Mouse (Mus musculus): ENCODE results near the gene Gm49366. TPM values are rescaled to one million over a fixed set of nuclear protein-coding genes. Genes with fewer than 3 reads are reported as not detected.
"Not testable (repeated sequence)": the region's sequence is repeated elsewhere in the genome, so short reads cannot be mapped to it uniquely, and the experiment has no call there.

Gm49366 gene
- polyA plus RNA-seq, 1 experiment from 2014 or later, result not detected

DNA sequence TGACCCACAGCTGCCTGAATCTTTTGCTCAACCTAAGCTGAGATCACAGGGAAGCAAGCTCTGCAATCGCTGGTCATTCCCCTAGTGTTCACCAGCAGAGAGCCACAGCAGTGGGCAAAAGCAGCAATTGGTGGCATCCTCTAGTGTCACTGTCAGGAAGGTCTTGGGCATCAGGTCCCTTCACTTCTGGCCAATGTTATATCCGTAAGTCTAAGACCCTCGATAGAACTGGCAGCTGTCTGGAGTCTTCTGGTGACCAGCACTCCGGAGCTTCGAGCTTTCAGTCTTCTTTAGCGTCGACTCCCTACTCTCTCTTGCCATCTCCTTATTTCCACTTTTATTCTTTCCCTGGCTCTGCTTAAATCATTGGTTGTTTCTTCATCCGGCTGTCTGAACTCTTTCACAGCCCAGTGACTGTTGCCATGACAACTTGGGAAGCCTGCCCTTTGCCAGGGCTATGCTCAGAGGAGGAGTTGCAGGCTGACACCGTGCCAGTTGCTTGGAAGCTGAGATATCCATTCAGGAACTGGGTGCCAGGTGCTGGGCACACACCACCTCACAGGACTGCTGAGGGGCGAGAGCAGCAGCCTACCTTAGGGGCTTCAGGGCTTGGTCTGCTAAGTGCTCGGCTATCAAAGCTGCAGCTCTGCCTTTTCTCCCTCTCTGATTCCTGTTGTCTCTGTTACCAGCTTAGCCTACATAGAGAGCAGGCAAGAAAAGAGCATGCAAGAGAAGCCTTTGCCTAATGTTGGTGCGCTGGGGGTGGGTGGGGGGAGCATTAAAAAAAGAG is 27.3 kb upstream of the Gm49366 start:
- H3K36me3 ChIP-seq, result peaks cover 5% of the 10 kb centered on the region; the same call in 1 of the 2 replicates
- ATAC-seq (ENCODE audit: insufficient read depth, low FRiP score, low read depth), result no peak
- H3K4me3 ChIP-seq (replicated peaks), result no peak overlapping the region; the same call in 1 of the 2 replicates
- no peak overlapping the region for H3K9ac ChIP-seq
- H3K27ac ChIP-seq, result no peak overlapping the region
- no peaks in the 10 kb centered on the region for H3K9me3 ChIP-seq
- peak overlapping the region; percentile 20 for H3K4me2 ChIP-seq
- 54% methylated on average over 12 of the region's 12 CpGs for WGBS
- H3K4me1 ChIP-seq, result peaks cover 18% of the 10 kb centered on the region
- H3K27me3 ChIP-seq (replicated peaks), result no peaks in the 10 kb centered on the region

DNA sequence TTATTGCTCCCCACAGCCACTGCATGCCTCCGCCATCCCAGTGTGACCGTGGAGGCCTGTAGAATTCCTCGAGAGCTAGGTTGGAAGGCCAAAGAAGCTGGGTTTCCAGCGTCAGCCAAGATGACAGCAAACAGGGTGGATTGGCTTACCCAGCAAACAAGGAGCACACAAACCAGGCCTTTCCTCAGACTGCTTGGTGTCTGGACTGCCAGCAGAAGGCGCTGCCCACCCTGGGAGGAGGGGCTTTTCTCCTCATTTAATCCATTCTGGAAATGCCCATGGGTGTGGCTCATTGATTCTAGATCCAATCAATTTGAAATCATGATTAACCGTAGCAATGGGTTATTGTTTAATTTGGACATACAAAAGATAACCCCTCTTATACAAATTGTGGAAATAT is 25.6 kb upstream of the Gm49366 start:
- Histone ChIP-seq H3K9ac (no peak overlapping the region), H3K4me2 (no peak overlapping the region), H3K27ac (no peak overlapping the region), H3K4me3 (replicated peaks) (no peak overlapping the region), H3K4me1 (peaks cover 18% of the 10 kb centered on the region), H3K27me3 (replicated peaks) (no peaks in the 10 kb centered on the region), H3K9me3 (no peaks in the 10 kb centered on the region), H3K36me3 (peaks cover 5% of the 10 kb centered on the region; the same call in 1 of the 2 replicates)
- WGBS, result 70% methylated on average over 6 of the region's 6 CpGs
- ATAC-seq (ENCODE audit: insufficient read depth, low FRiP score, low read depth), result no peak

DNA sequence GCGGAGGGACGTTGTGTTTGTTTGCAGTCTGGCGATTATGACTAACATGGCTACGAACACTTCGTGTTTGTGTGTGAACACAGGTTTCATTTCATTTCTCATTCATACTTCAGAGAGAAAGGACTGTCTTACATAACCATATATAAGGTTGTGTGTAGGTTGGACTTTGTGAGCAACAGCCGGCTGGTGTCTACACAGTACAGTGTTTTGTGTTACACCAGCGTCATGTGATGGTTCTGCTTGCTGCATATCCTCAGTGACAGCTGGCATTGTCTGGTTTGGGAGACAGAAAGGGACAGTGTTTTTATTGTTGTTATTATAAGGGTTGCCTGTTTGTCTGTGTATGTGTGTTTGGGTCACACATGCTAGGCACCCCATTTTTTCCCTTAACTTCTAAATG is 25.0 kb upstream of the Gm49366 start:
- Histone ChIP-seq H3K4me1 (peaks cover 14% of the 10 kb centered on the region), H3K4me3 (replicated peaks) (no peak overlapping the region), H3K9ac (no peak overlapping the region), H3K4me2 (no peak overlapping the region), H3K27me3 (replicated peaks) (no peaks in the 10 kb centered on the region), H3K27ac (no peak overlapping the region), H3K9me3 (no peaks in the 10 kb centered on the region), H3K36me3 (peaks cover 5% of the 10 kb centered on the region; the same call in 1 of the 2 replicates)
- ATAC-seq (ENCODE audit: insufficient read depth, low FRiP score, low read depth), result no peak
- 92% methylated on average over 7 of the region's 7 CpGs for WGBS

DNA sequence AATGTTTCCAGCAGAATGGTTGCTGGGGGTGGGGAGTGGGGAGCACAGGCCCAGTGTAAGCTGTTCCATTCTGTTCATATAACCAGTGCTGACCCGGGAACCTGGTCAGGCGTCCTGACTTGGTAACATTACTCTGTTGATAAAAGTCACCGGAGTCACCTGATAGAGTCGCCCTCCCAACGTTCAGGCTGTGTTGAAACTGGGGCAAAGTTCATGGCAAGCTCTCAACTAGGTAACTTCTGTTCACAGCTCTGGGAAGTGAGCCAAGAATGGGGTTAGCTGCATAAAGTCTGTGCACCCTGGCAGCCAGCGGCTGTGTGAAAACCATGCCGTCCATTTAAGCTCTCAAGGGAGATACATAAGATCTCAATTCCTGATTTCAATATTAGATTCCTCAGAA is 18.2 kb upstream of the Gm49366 start:
- not testable (repeated sequence) for H3K27ac ChIP-seq; H3K4me3 ChIP-seq (replicated peaks); H3K4me2 ChIP-seq; H3K9ac ChIP-seq; H3K27me3 ChIP-seq (replicated peaks); H3K9me3 ChIP-seq; H3K36me3 ChIP-seq; H3K4me1 ChIP-seq
- ATAC-seq (ENCODE audit: insufficient read depth, low FRiP score, low read depth), result peak; percentile 89
- 29% methylated on average over 7 of the region's 7 CpGs for WGBS

DNA sequence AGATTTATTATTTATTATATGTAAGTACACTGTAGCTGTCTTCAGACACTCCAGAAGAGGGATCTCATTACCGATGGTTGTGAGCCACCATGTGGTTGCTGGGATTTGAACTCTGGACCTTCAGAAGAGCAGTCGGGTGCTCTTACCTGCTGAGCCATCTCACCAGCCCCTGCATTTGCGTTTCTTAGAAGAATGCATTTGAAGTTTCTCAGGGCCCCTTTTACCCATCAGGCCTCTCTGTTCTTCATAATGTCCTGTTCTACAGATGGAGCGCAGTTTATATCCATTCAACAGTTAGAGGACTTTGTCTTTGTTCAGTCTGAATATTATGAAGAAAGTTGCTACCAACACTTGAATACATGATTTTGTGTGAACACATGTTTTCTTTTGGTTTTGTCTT is 16.5 kb upstream of the Gm49366 start:
- not testable (repeated sequence) for ATAC-seq (ENCODE audit: insufficient read depth, low FRiP score, low read depth); H3K4me3 ChIP-seq (replicated peaks); H3K9ac ChIP-seq; H3K27me3 ChIP-seq (replicated peaks); H3K36me3 ChIP-seq; H3K4me2 ChIP-seq; H3K4me1 ChIP-seq; H3K27ac ChIP-seq; H3K9me3 ChIP-seq
- WGBS, result 90% methylated on average over 4 of the region's 4 CpGs

DNA sequence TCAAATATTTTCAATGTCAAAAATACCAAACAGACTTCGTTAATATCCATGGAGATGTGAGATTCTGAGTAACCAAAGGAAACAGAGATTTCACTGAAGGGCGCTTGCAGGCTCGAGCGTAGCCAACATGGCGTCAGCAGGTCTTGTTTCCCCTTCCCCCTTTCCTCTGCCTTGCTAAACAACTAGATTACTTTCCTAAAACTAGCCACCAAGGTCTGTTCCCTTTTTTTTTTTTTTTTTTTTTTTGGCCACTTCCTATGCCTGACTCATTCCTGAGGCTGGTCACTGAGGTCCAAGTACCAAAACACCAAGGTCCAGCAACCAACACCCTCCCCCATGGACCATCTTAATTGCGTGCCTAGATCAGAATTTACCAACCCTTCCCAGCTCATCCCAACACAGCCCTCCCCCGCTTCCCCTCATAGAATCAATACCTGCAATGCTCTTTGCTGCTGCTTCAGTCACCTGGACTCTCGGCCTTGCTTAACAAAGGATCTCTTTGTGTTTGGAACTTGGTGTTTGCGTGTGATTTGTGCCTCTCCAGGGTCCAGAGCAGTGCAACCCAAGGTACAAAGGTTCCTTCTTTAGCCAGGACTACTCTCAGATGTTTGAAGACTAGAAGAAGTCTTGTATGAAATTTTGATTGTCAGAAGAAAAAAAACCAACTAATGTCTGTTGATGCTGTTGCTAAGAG is 15.5 kb upstream of the Gm49366 start:
- Histone ChIP-seq H3K4me2 (no peak overlapping the region), H3K4me1 (no peaks in the 10 kb centered on the region), H3K27me3 (replicated peaks) (no peaks in the 10 kb centered on the region), H3K36me3 (no peaks in the 10 kb centered on the region), H3K27ac (no peak overlapping the region), H3K9me3 (no peaks in the 10 kb centered on the region), H3K9ac (no peak overlapping the region), H3K4me3 (replicated peaks) (no peak overlapping the region)
- 78% methylated on average over 9 of the region's 9 CpGs for WGBS
- ATAC-seq (ENCODE audit: insufficient read depth, low FRiP score, low read depth), result peak; percentile 51; the same call in 1 of the 2 replicates

DNA sequence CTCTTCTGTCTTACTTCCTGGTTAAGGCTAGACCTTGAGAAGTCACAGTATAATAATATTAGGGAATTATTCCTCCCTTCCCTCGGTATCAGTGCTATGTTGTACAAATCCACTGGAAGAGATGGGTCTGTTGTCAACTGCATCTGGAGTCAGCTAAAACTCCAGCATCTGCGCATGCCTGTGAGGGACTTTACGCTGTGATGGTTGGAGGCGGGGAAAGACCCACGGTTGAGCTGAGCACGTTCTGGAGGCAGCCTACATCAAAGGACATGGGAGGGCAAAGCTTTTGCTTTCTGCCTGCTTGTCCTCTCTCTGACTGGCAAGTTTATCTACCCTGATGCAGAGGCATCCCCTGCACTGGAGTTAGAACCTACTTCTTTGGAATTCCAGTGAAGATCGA is 12.8 kb upstream of the Gm49366 start:
- no peaks in the 10 kb centered on the region for H3K36me3 ChIP-seq
- H3K27me3 ChIP-seq (replicated peaks), result no peaks in the 10 kb centered on the region
- H3K4me1 ChIP-seq, result no peaks in the 10 kb centered on the region
- H3K4me3 ChIP-seq (replicated peaks), result no peak overlapping the region
- no peak for ATAC-seq (ENCODE audit: insufficient read depth, low FRiP score, low read depth)
- no peak overlapping the region for H3K27ac ChIP-seq
- 79% methylated on average over 7 of the region's 7 CpGs for WGBS
- no peaks in the 10 kb centered on the region for H3K9me3 ChIP-seq
- H3K9ac ChIP-seq, result no peak overlapping the region
- H3K4me2 ChIP-seq, result no peak overlapping the region

DNA sequence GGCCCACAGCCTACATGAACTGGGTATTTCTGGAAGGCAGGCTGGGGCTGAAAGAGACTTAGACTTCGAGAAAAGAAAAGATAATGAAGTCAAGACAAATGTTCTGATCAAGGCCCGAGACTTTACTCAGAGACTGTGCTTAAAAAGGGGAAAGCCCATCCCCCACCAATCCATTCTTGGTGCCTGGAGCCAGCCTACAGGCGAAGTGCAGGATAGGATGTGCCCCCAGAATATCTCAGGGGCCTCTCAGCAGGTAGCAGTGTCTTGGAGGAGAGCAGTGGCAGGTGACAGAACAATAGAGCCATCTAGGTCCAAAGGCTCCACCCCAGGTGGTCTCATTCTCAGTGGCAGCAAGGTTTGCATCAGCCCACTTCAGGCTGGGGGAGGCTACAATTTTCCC is 10.4 kb upstream of the Gm49366 start:
- not testable (repeated sequence) for H3K4me2 ChIP-seq; H3K9me3 ChIP-seq; ATAC-seq (ENCODE audit: insufficient read depth, low FRiP score, low read depth); H3K27me3 ChIP-seq (replicated peaks); H3K4me3 ChIP-seq (replicated peaks); H3K4me1 ChIP-seq; H3K9ac ChIP-seq; H3K27ac ChIP-seq; H3K36me3 ChIP-seq
- WGBS, result 69% methylated on average over 3 of the region's 3 CpGs

DNA sequence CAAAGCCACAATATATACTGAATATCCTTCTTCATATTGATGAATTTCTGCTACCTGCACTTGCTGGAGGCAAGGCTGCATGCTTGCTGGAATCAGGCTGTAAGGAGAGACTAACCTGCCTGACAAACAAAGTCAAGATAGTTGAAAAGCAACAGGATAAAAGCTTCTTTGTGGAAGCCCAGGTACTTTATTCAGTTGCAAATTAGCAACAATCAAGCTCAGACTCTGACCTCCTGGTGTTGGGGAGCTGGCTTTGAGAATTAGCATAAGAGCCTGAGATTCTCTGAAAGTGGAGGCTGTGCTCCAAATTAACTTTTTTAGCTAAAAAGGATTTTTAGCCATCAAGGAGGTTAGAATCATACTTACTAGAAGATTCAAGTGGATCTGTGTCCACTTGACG is 9.7 kb upstream of the Gm49366 start:
- H3K4me1 ChIP-seq; H3K9me3 ChIP-seq; H3K36me3 ChIP-seq; ATAC-seq (ENCODE audit: insufficient read depth, low FRiP score, low read depth); H3K4me3 ChIP-seq (replicated peaks); H3K27me3 ChIP-seq (replicated peaks); H3K9ac ChIP-seq; H3K27ac ChIP-seq; H3K4me2 ChIP-seq: not testable (repeated sequence)
- WGBS, result 91% methylated on average over 1 of the region's 1 CpGs

DNA sequence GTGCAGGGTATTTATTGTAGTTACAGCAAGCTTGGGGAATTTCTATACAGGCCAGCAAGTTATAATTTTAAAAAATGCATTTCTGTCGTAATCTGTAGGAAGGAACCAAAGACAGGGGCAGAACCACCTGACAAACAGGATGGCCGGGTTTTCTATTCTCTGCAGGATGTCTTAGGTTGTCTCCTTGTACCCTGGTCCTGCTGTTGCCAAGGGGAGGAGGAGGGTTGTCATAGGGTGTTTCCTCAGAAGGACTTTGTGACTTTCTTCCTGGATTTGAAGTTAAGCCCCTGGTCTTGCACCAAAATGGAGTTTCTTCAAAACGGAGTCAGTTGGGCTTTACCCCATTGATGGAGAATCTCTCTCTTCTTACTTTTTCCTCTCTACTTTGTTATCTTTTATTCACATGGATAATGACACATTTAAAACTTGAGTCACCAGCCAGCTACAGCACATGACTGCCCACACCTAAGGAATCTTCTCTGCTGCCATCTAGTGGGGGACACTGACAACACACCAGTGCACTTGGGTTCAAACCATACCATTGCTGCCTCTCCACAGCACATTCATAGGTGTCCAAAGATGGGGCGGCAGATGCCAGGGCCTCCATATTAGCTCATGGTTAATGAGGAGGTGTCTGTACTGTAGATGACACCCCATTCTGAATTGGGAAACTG is 7.9 kb upstream of the Gm49366 start:
- WGBS, result 58% methylated on average over 4 of the region's 4 CpGs
- Histone ChIP-seq H3K4me3 (replicated peaks) (no peak overlapping the region), H3K9ac (no peak overlapping the region), H3K27ac (no peak overlapping the region), H3K27me3 (replicated peaks) (no peaks in the 10 kb centered on the region), H3K4me2 (no peak overlapping the region), H3K4me1 (no peaks in the 10 kb centered on the region), H3K9me3 (no peaks in the 10 kb centered on the region), H3K36me3 (no peaks in the 10 kb centered on the region)
- 0 out of 2 replicates have a peak, but pooled peaks have one; percentile 39 for ATAC-seq (ENCODE audit: insufficient read depth, low FRiP score, low read depth)

DNA sequence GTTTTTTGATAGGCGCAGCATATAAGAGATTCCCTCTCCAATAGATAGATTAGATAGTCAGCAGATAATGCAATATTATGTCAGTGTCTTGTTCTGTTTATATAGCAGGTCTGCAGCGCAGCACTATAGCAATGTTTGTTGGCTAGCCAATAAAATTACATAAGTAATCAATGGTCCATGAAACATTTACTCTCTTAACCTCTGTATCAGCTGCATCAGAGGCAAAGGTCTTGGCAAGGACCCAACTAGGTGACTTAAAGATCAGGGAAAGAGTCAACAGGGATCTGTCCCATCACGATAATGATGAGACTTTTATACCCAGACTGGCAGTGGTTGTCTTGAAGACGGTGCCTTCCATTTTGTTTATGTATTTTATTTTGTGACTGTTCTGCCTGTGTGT is 5.9 kb upstream of the Gm49366 start:
- H3K27me3 ChIP-seq (replicated peaks), result no peaks in the 10 kb centered on the region
- no peak overlapping the region for H3K9ac ChIP-seq
- no peak for ATAC-seq (ENCODE audit: insufficient read depth, low FRiP score, low read depth)
- 84% methylated on average over 4 of the region's 4 CpGs for WGBS
- H3K4me1 ChIP-seq, result no peaks in the 10 kb centered on the region
- H3K4me3 ChIP-seq (replicated peaks), result no peak overlapping the region
- H3K27ac ChIP-seq, result no peak overlapping the region
- H3K36me3 ChIP-seq, result no peaks in the 10 kb centered on the region
- H3K4me2 ChIP-seq, result no peak overlapping the region
- H3K9me3 ChIP-seq, result no peaks in the 10 kb centered on the region

DNA sequence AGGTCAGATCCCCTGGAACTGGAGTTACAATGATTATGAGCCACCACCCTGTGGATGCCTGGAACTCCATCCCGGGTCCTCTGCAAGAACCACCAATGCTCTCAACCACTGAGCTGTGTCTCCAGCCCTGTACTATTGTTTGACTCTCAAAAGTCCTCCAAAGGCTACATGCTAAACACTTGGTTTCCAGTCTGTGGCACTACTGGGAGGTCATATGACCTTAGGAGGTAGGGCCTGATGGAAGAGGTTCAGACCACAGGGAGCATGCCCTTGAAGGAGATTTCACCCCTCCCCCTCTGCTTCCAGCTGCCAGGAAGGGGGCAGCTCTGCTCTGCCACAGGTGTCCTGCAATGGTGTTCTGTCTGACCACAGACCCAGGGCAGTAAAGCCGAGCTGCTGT is 5.4 kb upstream of the Gm49366 start:
- H3K27ac ChIP-seq; H3K4me1 ChIP-seq; H3K4me3 ChIP-seq (replicated peaks); H3K27me3 ChIP-seq (replicated peaks); H3K9ac ChIP-seq; H3K9me3 ChIP-seq; H3K36me3 ChIP-seq; ATAC-seq (ENCODE audit: insufficient read depth, low FRiP score, low read depth); H3K4me2 ChIP-seq: not testable (repeated sequence)
- 74% methylated on average over 2 of the region's 2 CpGs for WGBS
